Mouse (Mus musculus) limb, embryonic 12.5 days (tissue): Measurements from ENCODE around the gene Lkaaear1. TPM values are rescaled to one million over a fixed set of nuclear protein-coding genes. Genes with fewer than 3 reads are reported as not detected.

Experiments
- ATAC-seq: fragments of 200-750 bp; cut with Nextera tagmentation; 2 replicates; pipeline ENCODE4 v1.8.0; 2017; ENCODE audit warnings: low read depth, moderate TSS enrichment; ENCODE audit not compliant: insufficient number of reproducible peaks, insufficient read depth, low FRiP score, low TSS enrichment
- H3K27ac ChIP-seq: fragments of 300-500 bp; sonication (generic); 2 replicates; pipeline ENCODE4 v1.5.1; 2016; ENCODE audit warnings: mild to moderate bottlenecking, moderate library complexity
- H3K27me3 ChIP-seq: fragments of 300-500 bp; sonication (generic); 2 replicates; pipeline ENCODE4 v1.6.1; 2016; ENCODE audit warnings: mild to moderate bottlenecking, moderate library complexity
- H3K36me3 ChIP-seq: fragments of 300-500 bp; sonication (generic); 2 replicates; pipeline ENCODE4 v1.6.1; 2016; ENCODE audit warnings: mild to moderate bottlenecking, moderate library complexity
- H3K4me1 ChIP-seq: fragments of 300-500 bp; sonication (generic); replicated peaks from 2 replicates; pipeline ENCODE4 v1.6.1; 2016
- H3K4me2 ChIP-seq: fragments of 300-500 bp; sonication (generic); 2 replicates; pipeline ENCODE4 v1.6.1; 2016; ENCODE audit warnings: mild to moderate bottlenecking, moderate library complexity
- H3K4me3 ChIP-seq: fragments of 300-500 bp; sonication (generic); replicated peaks from 2 replicates; pipeline ENCODE4 v1.5.1; 2016; ENCODE audit warnings: mild to moderate bottlenecking
- H3K9ac ChIP-seq: fragments of 300-500 bp; sonication (generic); replicated peaks from 2 replicates; pipeline ENCODE4 v1.6.1; 2016; ENCODE audit warnings: mild to moderate bottlenecking, moderate library complexity
- H3K9me3 ChIP-seq: fragments of 300-500 bp; sonication (generic); 2 replicates; pipeline ENCODE4 v1.6.1; 2016; ENCODE audit warnings: mild to moderate bottlenecking, moderate library complexity
- WGBS: fragments of 180-500 bp; shearing (Covaris S2); methylation state at CpG from one replicate; pipeline ENCODE4 v1.1.7; 2016; 5-methylcytosine and 5-hydroxymethylcytosine counted together
- polyA plus RNA-seq: library from polyadenylated mRNA; unstranded; fragments of >200 nt; fragmentation: Nextera tagmentation; extraction: Ambion mirVana; gene quantifications from 2 replicates; pipeline ENCODE4 v1.2.1, GENCODE M21; 2016

The Lkaaear1 gene
- polyA plus RNA-seq, 1 experiment from 2014 or later: not detected

GRCm38 (mm10) chr2:181653523-181653922, 44.7 kb downstream of the Lkaaear1 start:
- H3K36me3 ChIP-seq: peaks cover 87% of the 10 kb centered on the region
- WGBS: 92% methylated on average over 1 of the region's 1 CpGs

GRCm38 (mm10) chr2:181653065-181653464, 45.2 kb downstream of the Lkaaear1 start:
- Histone ChIP-seq H3K4me2 (no peak overlapping the region), H3K27me3 (no peaks in the 10 kb centered on the region), H3K4me3 (no peak overlapping the region), H3K9ac (no peak overlapping the region), H3K36me3 (peaks cover 88% of the 10 kb centered on the region), H3K27ac (no peak overlapping the region), H3K9me3 (no peaks in the 10 kb centered on the region), H3K4me1 (peaks cover 15% of the 10 kb centered on the region)
- ATAC-seq: no peak

More at GRCm38 (mm10) chr2:181653523-181653922, 44.7 kb downstream of the Lkaaear1 start:
- Histone ChIP-seq H3K27me3 (no peaks in the 10 kb centered on the region), H3K9me3 (no peaks in the 10 kb centered on the region), H3K27ac (no peak overlapping the region), H3K4me2 (no peak overlapping the region), H3K4me1 (peaks cover 15% of the 10 kb centered on the region), H3K4me3 (no peak overlapping the region), H3K9ac (no peak overlapping the region)
- no peak for ATAC-seq

DNA sequence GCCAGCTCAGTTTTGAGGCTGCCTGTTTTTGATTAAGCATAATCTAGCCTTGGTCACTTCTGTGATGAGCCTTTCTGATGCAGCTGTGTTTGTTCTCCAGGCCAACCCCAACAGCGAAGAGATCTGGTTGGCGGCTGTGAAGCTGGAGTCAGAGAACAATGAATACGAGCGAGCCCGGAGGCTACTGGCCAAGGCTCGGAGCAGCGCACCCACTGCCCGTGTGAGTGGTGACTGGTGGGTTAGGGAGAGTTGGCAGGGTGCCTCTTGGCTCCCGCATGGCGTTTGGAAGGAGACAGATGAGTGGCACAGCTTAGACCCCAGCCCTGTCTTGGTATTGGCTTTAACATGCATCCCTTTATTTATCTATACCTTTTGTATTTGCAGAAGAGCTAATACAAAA, 49.3 kb downstream of the Lkaaear1 start:
- no peaks in the 10 kb centered on the region for H3K9me3 ChIP-seq
- H3K27me3 ChIP-seq: no peaks in the 10 kb centered on the region
- 88% methylated on average over 10 of the region's 10 CpGs for WGBS
- peaks cover 19% of the 10 kb centered on the region for H3K4me1 ChIP-seq
- peaks cover 96% of the 10 kb centered on the region for H3K36me3 ChIP-seq
- no peak overlapping the region for H3K9ac ChIP-seq
- no peak overlapping the region for H3K27ac ChIP-seq
- no peak overlapping the region for H3K4me3 ChIP-seq
- no peak for ATAC-seq
- no peak overlapping the region for H3K4me2 ChIP-seq

Other genes with a start within 250 kb of the Lkaaear1 start
- 8.3 and 9.1 TPM in 2 replicates for gene Zbtb46, start 239.0 kb downstream of the Lkaaear1 start, polyA plus RNA-seq
- not detected in 2 replicates for gene Abhd16b, start 205.2 kb downstream of the Lkaaear1 start, polyA plus RNA-seq
- 151 and 165 TPM in 2 replicates for gene Tpd52l2, start 201.3 kb downstream of the Lkaaear1 start, polyA plus RNA-seq
- gene Dnajc5, start 178.0 kb downstream of the Lkaaear1 start, polyA plus RNA-seq: 90.6 and 91.0 TPM in 2 replicates
- 37.9 and 47.6 TPM in 2 replicates for gene Uckl1, start 113.5 kb downstream of the Lkaaear1 start, polyA plus RNA-seq
- gene Prpf6, start 106.6 kb downstream of the Lkaaear1 start, polyA plus RNA-seq: 78.0 and 79.3 TPM in 2 replicates
- 63.5 and 69.0 TPM in 2 replicates for gene Zfp512b, start 105.6 kb downstream of the Lkaaear1 start, polyA plus RNA-seq
- 11.6 and 13.0 TPM in 2 replicates for gene Samd10, start 99.2 kb downstream of the Lkaaear1 start, polyA plus RNA-seq
- gene Gm29797, start 41.4 kb downstream of the Lkaaear1 start, polyA plus RNA-seq: 0.29 and 0.58 TPM in 2 replicates
- gene Sox18, start 26.8 kb downstream of the Lkaaear1 start, polyA plus RNA-seq: 22.4 and 23.4 TPM in 2 replicates
- gene Tcea2, start 18.1 kb downstream of the Lkaaear1 start, polyA plus RNA-seq: 31.6 and 33.3 TPM in 2 replicates
- gene Rgs19, start 4.5 kb downstream of the Lkaaear1 start, polyA plus RNA-seq: 71.0 and 88.8 TPM in 2 replicates
- 0.90 and 1.2 TPM in 2 replicates for gene Oprl1, start 16.6 kb upstream of the Lkaaear1 start, polyA plus RNA-seq
- 0.15 and 0.53 TPM in 2 replicates for gene Myt1, start 64.9 kb upstream of the Lkaaear1 start, polyA plus RNA-seq
- 41.2 and 44.3 TPM in 2 replicates for gene Pcmtd2, start 139.4 kb upstream of the Lkaaear1 start, polyA plus RNA-seq
- gene Polr3k, start 165.9 kb upstream of the Lkaaear1 start, polyA plus RNA-seq: 91.4 and 97.7 TPM in 2 replicates